Mouse (Mus musculus): Measurements from ENCODE around the gene Trio.

The Trio gene

DNA sequence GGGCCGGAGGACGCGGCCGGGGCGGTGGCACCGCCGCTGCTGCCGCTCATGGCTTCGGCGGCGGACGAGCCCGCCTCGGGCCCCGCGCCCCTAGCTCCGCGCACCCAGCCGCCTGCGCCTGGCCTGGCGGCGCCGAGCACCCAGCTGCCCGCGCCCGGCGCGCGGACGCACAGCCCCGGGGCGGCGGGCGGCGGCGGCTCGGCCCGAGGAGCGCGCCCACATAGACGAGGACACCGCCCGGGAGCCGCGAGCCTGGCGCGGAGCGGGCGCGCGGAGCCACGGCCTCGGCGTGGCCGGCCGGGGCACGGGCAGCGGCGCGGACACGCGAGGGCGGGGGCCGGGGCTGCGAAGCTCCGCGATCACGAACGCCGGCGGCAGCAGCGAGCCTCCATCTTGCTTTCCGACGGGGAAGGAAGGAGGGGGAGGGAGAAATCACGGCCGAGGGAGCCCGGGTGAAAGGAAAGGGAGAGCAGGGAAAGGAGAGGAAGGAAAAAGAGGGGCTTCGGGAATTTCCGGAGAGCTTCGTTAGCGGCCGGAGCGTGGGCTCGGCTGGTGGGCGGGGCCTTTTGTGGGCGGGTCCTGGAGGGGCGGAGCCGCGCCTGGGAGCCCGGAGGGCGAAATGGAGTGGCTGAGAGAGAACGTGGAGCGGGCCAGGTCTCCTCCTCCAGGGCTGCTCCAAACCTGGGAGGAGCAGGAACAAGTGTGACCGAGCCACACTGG lies at the start of gene Trio:
TSS of gene Trio (minus strand) at position 402 of the 720 bp plus-strand sequence.
- peak; percentile 96 for DNase-seq (ENCODE audit: low read depth, low spot score)

DNA sequence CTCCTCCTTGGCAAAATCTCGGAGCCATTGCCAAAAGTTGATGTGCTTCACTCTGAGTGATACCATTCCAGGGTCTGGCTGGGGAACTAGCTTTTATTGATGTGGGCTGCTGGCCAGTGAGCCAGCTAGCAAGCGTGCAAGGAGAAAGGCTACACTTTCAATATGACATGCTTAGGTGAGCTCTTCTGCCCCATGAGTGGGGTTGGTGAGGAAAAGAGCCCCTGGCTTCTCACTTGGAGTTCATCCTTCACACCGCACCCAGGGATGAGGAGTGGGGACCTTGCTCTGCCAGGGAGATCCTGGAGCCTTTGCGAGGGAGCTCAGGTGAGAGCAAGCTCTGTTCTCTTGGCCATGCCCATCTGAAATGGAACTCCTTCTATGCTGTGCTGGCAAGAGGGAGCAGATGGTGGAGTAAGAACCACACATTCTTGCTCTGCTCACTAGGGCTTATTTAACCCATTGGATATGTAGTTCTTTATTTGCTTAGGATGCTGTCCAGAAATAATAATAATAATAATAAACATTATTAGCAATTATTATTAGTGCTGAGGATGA lies 48.8 kb upstream of the Trio start:
- no peak for DNase-seq (ENCODE audit: low read depth, low spot score)

DNA sequence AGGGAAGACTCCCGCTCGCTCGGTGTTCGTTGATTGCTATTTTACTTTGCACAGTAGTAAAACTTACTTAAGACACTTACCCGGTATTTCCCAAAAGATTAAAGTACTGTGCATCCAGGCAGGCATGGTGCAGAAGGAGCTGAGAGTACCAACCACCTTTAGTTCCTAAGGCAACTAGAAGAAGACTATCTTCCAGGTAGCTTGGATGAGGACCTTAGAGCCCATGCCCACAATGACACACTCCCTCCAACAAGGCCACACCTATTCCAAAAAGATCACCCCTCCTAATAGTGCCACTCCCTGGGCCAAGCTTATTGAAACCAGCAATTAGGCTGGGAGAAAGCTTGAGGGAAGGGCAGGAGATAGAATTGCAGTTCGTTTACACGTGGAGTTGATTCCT lies 46.0 kb upstream of the Trio start:
- DNase-seq (ENCODE audit: low read depth, low spot score) = peak; percentile 38

DNA sequence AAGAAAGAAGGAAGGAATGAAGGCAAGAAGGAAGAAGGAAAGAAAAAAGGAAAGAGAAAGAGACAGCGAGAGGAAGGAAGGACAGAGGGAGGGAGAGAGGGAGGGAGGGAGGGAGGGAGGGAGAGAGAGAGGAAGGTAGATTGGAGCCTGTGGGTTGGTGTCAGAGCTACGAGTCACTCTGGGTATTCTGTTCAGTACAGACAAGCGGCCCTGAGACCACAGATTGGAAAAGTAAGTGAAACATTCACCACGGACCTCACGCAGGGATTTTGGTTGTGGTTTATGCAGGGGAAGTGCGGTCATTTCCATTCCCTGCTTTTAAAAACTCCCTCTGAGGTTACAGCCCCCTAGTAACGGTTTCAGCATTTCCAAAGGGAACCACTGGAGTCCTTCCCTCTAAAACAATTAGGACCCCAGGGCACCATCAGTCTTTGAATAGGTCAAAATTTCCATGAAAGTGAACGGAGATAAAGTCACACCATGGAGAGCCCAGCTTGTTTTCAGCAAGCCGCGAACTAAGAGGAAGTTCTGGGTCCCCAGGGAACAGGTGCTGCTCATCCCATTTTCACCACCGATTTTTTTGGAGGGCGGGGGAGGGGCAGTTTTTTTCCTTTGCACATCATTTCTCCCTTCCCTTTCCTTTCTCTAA lies 45.2 kb upstream of the Trio start:
- DNase-seq (ENCODE audit: low read depth, low spot score) = peak; percentile 95

DNA sequence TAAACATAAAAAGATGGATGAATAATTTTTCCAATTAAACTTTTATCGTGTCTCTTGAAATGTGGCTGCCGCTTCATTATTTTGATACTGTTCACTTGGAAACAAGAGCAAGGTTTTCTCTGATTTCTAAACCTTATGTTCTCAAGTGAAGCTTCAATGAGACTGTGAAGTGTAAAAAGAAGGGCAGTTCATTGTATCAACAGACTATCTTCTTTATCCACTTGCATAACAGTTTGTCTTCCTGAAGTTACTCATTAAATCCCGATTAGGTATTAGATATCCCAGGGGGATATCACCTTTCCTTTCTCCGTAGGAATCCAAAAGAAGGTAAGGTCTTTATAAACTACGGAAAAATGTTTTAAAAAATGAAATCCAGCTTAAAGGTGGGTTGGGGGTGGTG lies 44.6 kb upstream of the Trio start:
- no peak for DNase-seq (ENCODE audit: low read depth, low spot score)

GRCm38 (mm10) chr15:28067373-28067772 lies 41.7 kb upstream of the Trio start:
- DNase-seq (ENCODE audit: low read depth, low spot score) = peak; percentile 50

DNA sequence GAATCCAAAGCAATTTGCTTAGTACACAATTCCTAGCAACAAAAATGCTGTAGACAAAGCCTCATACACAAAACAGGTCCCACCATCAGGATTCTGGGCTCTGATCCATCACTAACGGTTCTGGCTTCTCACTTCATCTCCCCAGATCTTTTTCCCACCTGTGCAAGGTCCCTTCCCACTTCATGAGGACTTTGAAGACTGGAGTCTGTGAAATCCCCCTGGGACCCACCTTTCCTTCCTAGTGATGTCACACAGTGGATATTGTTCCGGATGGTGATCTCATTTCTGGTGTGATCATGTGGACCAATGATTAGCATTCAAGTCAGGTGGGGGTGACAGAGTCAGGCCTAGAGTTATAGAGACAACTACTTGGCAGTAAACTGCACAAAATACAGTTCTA lies 40.8 kb upstream of the Trio start:
- DNase-seq (ENCODE audit: low read depth, low spot score) = no peak

DNA sequence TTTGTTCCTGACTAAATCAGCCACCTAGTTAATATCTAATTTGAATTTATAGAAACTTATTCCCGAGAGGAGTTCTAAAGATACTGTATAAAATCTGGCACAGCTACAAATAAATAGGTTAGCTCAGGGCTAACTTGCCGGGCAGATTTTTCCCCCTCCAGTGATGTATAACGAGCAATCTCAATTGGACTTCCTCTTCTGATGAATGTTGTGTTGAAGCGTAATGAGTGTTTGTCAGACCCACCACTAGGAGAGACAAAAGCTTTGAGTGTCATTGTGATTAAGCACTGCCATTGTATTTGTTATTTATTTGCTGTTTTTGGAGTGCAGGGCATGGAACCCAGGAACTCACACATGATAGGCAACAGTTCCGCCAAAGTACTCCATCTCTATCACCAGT lies 39.9 kb upstream of the Trio start:
- DNase-seq (ENCODE audit: low read depth, low spot score) = no peak

- no peak for DNase-seq (ENCODE audit: low read depth, low spot score)
Measured at GRCm38 (mm10) chr15:28064733-28065088, 39.1 kb upstream of the Trio start.

DNA sequence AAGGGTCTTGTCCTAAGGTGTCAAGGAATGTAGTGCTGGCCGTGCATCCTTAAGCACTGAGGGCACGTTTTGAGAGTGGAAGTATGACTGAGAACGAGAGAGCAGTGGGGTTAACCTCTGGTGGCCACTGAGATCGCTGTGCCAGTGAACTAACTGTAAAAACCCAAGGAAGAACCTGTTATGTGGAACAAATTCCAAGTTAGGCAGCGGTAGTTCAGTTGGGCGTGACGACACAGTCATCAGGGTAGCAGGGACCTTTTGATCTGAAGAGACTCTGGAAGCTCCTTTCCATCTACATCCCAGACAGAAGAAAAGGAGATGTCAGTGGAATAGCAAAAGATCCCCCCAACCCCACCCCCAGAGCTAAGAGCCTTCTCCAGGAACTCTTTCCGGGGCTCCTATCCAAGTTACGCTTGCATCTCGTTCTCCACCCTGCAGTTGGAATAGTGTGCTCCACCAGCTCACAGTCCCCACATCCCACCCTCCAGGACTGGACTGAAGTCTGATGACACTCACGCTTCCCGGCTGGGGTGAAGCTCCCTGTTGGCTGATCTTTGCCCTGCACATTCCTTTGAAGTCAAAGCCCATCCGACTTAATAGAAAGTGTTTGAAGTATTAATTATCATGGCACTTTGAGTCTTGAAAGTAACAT lies 38.6 kb upstream of the Trio start:
- DNase-seq (ENCODE audit: low read depth, low spot score) = no peak

DNA sequence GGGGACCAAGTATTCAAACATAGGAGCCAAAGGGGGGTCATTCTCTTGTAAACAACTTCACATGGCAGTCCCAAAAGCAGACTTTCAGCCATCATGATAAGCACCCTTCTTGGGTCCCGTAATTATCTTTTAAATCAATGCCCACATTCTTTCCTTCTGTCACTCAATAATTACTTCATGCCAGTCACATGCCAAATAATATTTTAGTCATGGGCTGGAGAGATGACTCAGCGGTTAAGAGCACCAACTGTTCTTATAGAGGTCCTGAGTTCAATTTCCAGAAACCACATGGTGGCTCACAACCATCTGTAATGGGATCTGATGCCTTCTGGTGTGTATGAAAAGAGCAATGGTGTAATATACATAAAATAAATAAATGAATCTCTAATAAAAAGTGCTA lies 37.8 kb upstream of the Trio start:
- DNase-seq (ENCODE audit: low read depth, low spot score) = no peak

DNA sequence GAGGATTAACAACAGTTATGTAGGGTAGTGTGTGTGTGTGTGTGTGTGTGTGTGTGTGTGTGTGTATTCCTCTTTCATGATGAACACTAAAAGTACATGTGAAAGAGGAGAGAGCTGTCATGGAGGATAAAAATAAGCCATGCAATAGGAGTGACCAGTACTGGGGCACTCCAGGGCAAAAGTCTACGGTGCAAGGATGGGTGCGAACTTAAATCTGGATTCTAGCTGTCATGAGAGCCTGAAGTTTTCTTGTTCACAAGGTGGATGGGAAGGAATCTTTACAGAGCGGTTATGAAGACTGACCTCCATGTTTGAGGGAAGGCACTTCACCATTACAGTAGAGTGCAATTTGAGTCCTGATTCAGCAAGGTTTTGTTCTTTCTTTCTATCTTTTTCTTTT lies 36.4 kb upstream of the Trio start:
- no peak for DNase-seq (ENCODE audit: low read depth, low spot score)

- DNase-seq (ENCODE audit: low read depth, low spot score) = peak; percentile 94
Measured at GRCm38 (mm10) chr15:28060977-28061376, 35.3 kb upstream of the Trio start.

- peak; percentile 93 for DNase-seq (ENCODE audit: low read depth, low spot score)
Measured at GRCm38 (mm10) chr15:28060423-28060822, 34.8 kb upstream of the Trio start.

- no peak for DNase-seq (ENCODE audit: low read depth, low spot score)
Measured at GRCm38 (mm10) chr15:28057545-28057944, 31.9 kb upstream of the Trio start.

DNA sequence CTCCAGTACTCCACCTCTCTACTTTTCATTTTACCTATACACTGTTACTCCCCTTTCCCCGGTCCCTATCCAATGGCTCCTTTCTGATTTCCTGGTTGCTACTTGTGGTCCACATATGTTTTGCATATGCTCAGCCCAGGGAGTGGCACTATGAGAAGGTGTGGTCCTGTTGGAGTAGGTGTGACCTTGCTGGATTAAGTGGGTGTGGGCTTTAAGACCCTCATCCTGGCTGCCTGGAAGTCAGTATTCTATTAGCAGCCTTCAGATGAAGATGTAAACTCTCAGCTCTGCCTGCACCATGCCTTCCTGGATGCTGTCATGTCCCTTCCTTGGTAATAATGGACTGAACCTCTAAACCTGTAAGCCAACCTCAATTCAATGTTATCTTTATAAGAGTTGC lies 29.1 kb upstream of the Trio start:
- DNase-seq (ENCODE audit: low read depth, low spot score) = no peak

DNA sequence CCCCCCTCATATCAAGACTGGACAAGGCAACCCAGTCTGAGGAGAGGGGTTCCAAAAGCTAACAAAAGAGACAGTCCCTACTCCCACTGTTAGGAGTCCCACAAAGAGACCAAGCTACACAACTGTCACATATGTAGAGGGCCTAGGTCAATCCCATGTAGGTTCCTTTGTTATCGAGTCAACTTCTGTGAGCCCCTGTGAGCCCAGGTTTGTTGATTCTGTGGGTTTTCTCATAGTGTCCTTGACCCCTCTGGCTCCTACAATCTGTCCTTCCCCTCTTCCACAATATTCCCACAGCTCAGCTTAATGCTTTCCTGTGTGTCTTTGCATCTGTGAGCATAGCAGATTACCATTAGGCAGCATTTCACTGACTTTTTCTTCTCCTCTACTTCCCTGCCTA lies 28.5 kb upstream of the Trio start:
- DNase-seq (ENCODE audit: low read depth, low spot score) = no peak

- DNase-seq (ENCODE audit: low read depth, low spot score) = no peak
Measured at GRCm38 (mm10) chr15:28053226-28053625, 27.6 kb upstream of the Trio start.

DNA sequence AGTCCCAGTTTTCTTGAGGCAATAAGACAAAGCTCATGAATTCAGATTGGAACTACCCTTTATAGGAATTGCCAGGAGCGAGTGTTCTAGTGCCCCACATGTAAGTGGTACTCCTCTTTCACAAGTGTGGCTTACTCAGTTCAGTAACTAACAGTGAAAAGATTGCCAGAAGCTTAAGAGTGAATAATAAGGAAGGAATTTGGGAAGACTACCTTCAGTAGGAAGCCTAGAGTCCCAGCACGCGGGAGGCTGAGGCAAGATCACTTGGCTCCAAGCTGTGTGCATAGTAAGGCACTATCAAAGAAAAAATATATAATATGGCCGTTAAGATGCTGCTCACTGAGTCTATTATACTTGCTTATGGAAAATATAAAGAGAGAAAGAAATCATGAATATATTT lies 26.2 kb upstream of the Trio start:
- no peak for DNase-seq (ENCODE audit: low read depth, low spot score)

DNA sequence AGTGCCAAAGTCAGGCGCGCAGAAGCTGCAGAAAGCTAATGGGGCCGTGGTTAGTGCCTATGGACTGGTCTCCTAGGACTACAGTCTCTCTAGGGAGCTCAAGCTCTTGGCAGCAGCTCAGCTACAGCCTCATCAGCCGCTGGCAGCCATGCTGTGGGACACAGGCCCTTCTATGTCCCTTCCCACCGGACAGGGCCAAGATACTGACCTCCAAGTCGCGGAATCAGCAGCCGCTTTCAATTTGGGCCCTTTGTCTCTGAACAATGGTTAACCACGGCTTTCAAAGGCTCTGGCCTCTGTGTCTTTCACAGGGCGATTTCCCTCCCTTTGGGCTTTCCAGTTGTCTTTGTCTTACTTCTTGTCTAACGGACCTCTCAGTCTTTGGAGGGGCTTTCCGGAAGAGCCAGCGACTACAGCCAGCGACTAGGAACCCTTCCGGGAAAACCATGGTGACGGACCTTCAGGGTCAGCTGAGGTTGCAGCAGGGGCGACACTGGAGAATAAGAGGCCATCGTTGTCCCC lies 25.5 kb upstream of the Trio start:
- DNase-seq (ENCODE audit: low read depth, low spot score) = peak; percentile 77

DNA sequence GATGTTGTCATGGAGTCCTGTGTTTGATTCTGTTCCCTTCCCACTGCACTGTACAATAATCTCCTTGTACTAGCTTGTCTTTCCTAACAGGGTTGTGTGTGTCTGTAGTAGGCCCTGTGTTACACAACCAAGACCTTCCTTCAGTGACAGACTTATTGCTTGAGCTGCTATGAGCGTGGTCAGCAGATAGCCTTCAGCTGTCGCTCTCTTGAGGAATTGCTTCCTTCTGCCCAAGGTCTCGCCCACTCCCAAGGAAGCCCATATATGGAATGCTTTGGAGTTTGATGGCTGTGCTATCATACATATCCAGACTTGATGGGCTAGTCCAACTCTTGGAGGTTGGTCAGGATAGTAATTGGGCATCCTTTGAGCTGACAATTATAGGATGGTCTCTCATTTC lies 22.1 kb upstream of the Trio start:
- no peak for DNase-seq (ENCODE audit: low read depth, low spot score)

DNA sequence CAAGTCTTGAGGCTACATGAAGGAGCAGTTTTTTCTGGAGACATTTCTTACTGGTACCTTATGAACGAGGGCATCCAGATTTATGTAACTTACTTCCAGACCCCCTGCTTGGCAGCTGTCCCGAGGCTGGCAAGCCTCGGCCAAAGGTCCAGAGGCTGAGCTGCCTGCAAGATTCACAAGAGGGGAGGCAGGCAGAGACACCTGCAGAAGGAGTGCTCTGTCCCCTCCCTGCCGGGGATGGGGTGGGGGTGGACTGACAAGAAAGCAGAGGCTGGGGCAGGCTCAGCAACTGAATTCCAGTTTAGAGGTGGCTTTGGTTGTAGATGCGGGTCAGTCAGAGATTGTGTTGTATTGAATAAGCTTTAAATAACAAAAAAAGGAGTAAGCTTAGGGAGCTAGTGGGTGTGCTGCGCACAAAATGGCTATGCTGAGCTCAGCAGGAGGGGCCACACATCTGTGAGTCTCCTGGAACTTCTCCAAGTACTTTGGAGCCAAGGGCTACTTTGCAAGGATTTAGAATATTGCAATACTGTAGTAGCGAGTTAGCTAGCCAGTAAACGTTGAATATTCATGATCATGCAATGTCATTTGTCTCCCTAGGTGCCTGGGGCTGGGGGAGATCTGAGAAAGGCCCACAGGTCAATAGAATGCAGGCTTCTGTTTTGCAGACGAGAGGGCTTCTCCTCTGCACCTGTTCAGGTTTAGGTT lies 15.7 kb upstream of the Trio start:
- DNase-seq (ENCODE audit: low read depth, low spot score) = peak; percentile 88

Measured in ZHBTc4 (cell line).